Mouse (Mus musculus): Measurements from ENCODE around the gene Fyn.

Fyn gene

DNA sequence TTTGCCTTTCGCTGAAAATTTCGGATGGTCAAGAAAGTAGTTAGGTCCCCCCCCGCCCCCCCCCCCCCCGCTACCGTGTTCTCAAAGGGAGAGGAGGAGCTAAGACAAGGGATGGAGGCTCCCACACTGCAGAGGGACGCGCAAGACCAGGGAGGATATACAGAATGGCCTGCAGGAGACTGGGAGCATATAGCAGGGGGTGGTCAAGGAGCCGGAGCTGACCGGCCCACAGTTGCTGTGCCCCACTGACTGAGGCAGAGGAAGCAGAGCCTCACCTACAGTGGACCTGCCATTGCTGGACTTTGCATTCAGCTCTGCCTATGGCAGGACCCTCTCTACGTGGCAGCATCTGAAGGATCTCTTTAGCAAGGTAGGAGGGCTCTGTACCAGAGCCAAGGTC is 10.6 kb downstream of the Fyn start:
- no peak for DNase-seq (ENCODE audit: low spot score)

DNA sequence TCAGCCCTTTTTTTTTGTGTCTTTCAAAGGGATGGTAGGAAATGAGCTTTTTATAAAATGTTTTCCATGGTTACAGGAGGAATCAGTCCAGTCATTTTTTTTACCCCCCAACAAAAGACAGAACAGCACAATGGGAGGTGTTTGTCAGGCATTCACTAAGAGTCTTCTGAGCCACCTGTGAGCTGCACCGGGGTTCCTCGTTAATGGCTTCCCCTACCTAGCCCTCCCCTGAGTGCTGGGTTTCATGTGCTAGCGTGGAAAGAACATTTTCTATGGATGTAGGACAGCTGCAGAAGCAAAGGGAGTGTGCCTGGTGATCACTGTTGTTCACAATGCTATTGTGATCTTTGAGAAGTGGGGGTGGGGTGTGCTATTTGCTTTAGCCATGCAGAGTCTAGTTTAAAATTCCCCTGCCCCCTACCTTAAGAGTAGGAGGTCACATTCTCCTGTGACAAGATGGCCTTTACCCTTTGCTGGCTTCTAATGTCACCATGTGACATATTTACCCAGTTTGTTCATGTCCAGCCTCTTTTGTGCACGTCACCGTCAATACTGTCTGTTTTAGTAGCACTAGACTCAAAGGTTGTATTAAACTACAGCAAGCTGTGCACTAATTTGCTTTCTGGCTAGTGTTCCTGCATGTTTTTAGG is 11.2 kb downstream of the Fyn start:
- DNase-seq (ENCODE audit: low spot score), result no peak

DNA sequence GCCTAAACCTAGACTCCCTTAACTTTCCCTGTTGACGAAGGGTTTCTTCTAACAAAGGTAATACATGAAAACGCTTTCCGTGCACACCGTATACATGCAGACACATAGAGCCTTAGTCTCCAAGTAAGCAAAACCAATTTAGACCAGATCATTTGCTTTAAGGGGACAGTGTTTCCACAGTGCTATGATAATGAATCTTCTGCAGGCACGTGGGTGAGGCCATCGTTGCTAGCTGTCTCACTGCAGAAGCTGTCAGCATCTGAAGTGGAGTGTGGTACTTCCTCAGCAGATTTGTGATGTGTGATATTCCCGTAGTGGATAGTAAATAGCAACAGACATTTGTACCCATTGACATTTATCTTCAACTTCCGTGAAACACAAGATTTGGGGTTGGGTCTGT is 16.6 kb downstream of the Fyn start:
- DNase-seq (ENCODE audit: low spot score), result no peak

DNA sequence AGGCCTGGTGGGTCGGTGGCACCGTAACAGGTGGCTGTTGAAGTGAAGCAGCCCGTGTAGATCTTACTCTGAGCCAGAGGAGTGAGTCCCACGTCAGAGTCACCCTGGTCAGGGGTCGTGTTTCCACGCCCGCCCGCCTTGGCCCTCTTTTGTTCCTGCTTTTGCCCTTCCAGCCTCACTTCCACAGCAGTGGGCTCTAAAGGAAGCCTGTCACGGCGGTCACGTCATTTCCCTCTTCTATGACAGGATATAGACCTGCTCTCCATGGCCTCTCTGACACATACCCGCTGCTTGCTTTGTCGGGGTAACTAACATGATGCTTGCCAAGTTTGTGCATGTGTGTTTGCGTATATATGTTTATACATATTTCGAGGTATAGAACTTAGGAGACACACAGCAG is 17.5 kb downstream of the Fyn start:
- DNase-seq (ENCODE audit: low spot score), result no peak

DNA sequence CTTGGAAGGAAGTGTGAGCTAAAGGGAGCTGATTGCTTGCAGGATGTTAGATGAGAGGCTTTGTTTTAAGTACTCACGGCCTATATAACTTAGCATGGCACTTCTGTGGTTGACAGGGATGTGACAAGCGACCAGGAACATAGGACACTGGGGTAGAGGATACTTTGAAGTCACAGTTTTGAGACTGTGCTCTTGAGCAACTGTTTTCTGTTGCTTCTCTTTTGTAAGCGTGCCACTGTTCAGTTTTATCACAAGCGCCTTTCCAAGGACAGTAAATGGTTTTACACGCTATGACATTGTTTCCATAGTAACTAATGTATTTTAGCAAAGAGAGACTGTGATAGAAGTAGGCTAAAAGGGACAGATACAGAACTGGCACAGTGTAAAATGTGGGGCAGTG is 18.4 kb downstream of the Fyn start:
- DNase-seq (ENCODE audit: low spot score), result no peak

DNA sequence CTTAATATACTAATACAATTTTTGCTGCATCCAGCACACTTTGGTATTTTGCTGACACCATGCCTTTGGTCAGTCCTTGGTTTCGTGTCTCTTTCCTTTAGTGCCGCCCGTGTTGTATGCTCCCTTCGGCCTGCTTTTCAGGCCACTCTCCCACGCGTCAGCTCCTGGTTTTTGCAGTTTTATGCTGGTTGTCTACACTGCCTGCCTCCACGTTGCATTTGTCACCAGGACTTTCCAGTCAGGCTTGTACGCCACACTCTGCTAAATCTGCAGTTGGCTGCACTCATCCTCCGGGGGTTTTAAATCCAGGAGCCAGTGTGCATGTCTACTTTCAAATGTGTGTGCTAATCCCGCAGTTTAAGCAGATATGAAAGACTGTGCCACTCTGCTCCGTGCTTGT is 18.9 kb downstream of the Fyn start:
- no peak for DNase-seq (ENCODE audit: low spot score)

DNA sequence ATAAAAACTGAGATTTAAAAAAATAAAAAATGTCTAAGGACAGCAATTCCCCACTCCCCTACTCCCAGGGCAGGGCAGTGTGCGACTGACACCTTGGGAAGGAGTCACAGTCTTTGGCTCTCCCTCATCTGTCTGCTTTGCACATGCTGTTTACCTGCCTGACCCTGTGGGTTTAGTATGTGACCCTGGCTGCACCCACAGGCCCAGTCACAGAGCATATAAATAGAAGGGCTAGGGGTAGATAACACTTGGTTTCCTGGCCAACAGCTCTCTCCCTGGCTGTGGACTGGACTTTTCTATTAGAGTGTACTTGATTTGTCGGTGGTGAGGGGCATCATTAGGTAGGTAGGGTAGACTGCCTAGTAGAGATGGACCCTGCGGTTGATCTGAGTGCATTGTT is 19.5 kb downstream of the Fyn start:
- DNase-seq (ENCODE audit: low spot score), result no peak

DNA sequence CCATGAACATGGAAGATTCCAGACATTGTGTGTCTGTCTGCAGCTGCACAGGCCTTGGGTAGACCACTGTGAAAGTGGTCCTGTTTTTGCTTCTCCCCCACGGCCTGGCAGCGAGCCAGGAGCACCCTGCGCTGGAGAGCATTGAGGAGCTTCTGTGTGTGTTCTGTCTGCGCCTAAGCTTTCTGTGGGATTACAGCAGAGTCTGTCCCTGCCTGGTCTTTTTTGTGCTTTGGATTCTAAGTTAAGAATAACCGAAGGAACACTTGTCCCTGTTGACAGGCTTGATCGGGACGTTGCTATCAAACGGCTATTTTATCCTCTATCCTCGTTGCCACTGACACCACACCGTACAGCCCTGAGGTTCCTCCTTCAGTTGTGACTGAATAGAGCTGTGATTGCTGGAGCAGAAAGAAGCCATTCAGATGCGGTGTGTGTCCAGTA is 20.8 kb downstream of the Fyn start:
- DNase-seq (ENCODE audit: low spot score), result no peak

DNA sequence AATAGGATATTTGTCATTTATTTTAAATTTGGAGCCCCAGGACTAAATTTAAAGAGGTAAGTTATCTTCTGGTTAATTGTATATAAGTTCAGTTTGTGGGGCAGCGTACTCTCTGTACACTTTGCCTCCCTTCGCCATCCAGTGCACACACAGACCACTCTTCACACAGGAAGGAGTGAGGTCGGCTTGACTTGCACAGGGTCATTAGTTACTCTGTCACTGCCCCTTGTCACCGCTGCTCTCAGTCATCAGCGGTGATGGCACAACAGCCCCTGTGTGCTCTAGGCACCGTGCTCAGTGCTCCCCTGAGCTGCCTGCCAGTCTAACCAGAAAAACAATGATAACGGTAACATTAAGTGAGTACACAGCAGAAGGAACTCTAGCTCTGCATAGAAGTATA is 21.9 kb downstream of the Fyn start:
- DNase-seq (ENCODE audit: low spot score), result no peak

DNA sequence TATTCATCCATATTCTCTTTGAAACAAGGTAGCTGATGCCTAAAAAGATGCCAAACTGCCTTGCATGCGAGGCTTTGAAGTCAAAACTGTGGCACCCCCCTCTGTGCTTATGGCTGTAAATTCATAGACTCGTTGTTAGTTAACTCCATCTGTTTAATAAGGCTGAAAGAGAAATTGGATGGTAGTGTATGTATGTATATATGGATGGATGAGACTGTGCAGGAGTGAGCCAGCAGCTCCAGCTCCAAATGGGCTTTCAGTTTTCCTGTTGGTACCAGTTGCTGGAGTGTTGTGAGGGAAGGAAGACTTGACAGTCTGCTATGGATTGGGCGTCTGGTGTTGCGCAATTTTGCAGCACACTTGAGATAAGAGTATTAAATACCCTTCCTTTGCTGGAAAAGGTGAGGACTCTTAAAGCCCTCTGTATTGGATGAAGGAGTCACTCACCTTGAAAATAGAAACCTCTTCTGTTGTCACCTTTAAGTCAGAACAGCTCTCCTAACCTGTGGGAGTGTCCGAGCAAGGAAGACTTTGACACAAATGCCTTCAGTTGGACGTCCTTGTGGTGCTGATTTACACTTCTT is 24.3 kb downstream of the Fyn start:
- DNase-seq (ENCODE audit: low spot score), result no peak

DNA sequence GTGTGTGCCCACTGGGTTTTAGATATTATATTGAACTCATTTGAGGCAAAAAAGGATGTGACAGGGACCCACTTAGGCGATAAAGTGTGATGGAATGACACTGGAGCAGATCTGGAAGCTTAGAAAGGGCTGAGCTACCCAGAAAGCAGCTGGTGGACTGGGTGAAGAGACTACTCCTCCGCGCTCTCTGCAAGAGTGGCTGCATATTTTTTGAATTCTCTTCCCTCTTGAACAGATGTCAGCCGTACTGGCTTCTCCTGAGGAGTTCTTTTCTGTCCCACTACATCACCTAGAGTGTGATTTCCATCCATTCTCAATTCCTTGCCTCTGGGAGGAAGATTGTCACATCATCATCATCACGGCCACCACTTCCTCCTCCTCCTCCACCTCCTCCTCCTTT is 26.9 kb downstream of the Fyn start:
- DNase-seq (ENCODE audit: low spot score), result no peak

DNA sequence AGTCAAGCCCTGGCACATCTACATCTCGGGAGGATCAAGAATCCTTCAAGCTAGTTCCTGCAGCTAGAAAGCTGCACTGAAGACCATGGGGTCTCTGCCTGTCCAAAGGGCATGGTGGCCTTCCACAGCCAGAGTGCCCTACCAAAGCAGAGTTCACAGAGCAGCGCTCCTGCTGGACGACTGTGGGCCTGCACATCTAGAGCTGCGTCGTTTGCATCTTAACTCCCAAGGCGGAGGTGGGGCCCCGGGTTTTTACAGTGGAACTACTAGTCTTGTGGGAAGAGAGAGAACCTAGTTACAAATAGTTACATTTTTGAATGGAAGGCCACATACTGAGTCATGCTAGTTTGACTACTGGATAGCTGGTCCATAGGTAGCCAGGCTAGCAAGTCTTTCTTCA is 30.3 kb downstream of the Fyn start:
- no peak for DNase-seq (ENCODE audit: low spot score)

DNA sequence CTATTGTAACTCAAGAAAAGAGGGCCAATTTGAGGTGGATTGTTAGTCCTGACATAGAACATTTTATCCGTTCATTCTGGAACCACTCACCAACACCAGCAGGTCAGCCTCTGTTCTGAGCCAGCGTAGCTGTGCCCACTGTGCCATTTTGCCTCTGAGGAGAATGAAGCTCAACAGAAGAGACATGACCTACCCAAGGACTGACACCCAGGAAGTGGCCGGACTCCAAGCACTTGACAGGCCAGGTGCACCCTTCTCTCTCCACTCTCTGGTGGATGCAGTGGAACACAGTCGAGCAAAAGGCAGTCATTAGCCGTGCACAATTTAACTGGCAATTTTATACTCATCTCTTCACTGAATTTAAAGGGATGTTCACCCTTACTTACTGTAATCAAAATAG is 31.5 kb downstream of the Fyn start:
- DNase-seq (ENCODE audit: low spot score), result no peak

DNA sequence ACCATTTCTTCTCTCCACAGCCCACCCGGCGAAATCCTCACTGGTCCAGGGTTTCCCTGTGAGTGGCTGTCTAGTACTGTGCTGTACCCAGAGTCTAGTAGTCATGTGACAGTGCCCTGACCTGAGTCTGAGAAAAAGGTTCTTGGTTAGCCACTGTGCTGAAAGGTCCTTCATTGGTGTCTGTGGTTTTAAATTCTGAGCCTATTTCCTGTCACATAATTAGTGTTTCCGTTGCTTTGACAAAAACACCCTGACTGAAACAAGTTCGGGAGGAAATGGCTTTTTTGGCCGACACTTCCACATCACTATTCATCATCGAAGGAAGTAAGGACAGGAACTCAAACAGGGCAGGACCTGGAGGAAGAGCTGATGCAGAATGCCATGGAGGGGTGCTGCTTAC is 33.8 kb downstream of the Fyn start:
- no peak for DNase-seq (ENCODE audit: low spot score)

DNA sequence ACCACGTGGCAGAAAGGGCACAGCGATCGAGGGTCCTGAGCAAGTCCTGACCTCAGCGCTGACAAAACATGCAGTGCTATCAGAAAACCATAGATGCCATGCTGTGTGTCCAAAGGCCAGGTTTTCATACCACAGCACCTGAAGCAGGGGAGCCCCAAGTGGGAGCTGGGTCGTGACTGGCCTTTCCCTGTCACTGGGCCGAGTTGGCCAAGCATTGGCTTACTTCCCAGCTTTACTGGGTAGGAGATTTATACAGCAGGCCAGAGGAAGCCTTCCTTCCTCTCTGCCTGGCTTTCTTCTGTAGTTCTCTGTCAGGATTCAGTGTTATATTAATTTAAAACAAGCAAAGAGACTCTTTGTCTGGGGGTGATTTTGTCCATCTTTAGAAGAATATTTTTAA is 35.1 kb downstream of the Fyn start:
- no peak for DNase-seq (ENCODE audit: low spot score)

DNA sequence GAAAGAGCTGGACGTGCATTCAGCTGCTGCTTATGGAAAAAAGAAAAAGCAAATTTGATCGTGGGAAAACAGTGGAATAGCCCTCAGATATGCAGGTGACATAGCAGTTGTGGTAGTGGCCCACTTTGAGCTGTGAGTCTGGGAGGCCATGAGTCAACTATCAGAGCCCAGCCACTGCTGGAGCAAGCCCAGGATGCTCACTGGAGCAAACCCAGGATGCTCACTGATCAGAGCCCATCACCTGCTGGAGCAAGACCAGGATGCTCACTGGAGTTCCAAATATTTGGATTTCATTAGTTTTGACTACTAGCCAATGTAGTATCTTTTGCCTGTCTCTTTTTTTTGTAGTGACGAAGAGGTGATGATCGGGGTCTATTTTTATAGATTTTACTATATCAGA is 35.5 kb downstream of the Fyn start:
- no peak for DNase-seq (ENCODE audit: low spot score)

DNA sequence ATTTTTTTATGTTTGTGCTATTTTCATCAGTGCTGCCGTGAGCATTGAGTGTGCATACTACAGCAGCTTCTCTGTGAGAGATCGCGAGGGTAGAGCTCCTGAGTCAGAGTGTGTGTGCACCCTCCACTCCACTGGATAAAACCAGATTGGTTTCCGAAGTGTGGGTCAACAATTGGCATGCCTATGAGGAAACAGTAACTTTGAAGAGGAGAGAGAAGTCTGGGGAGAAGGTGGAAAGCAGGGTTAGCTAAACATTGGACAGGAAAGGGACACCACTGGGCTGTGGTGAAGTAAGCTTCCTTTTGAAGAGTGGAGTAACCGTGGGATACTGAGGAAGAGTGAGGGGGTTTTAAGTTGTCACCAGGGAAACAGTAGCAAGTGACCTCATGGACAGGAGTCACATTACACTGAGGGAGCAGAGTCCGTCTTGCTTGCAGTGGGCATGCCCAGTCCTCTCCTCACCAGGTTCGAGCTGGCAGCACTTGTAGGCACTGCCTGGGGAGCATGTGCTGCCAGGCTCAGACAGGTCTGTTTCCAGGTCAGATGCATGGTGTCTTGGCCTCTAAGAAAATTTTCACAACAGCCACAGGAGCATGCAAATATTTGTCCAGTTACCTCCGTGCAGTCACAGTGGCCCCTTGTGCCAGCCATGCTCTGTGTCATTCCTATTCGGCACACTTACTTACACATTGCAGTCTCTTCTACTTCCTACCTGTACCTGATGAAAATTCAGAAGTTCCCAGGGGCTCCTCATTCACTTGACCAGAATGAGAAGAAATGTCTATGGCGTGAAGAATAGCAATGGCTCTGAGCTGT is 37.5 kb downstream of the Fyn start:
- no peak for DNase-seq (ENCODE audit: low spot score)

DNA sequence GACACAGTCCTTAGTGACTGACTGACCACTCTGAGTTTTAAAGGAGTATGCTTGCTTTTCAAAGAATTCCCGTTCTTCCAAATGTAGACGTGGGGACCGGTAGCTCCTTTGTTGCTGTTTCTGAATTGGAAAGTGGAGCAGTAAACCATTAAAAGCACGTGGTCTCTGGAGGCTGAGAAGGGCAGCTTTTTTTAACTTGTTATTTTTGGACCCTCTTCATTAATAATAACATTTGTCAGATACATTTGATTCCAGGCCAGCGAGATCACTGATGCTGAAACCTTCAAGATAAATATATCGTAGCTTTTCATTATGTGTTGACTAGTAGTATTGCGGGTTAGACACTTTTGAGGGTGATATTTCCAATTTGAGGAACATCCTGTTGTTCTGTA is 38.1 kb downstream of the Fyn start:
- no peak for DNase-seq (ENCODE audit: low spot score)

DNA sequence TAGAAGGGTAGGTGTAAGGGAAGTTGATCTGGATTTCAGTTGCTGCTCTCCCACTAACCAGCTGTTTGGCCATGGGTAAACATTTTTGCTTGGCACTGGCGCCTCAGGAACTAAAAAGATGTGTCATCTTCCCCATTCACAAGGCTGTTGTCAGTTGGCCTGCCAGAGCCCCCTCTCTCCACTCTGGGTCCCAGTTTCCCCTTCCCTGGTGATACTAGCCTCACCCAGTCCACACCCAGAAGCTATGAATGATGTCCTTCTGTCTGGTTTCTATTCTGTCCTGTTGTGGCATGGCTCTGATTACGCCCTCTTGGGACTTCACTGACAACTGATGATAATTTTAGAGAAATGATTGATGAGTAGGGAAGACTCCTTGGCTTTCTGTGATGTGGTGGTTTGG is 38.9 kb downstream of the Fyn start:
- DNase-seq (ENCODE audit: low spot score), result no peak

DNA sequence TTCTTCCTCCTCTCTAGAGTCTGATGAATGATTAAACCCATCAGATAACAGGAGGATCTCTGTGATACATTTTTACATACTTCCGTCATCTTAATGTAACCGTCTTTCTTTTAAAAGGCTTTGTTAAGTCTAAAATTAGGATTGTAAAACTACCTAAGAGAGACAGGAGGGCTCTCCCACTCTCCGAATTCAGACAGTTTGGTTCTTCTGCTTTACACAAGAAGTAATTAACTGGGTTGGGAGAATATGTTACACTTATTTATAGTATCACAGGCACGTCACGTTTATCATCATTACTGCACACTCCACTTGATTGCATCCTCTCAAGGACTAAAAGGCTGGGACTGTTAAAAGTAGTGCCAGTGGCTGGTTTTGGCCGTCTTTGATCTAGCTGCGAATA is 40.9 kb downstream of the Fyn start:
- DNase-seq (ENCODE audit: low spot score), result no peak

DNA sequence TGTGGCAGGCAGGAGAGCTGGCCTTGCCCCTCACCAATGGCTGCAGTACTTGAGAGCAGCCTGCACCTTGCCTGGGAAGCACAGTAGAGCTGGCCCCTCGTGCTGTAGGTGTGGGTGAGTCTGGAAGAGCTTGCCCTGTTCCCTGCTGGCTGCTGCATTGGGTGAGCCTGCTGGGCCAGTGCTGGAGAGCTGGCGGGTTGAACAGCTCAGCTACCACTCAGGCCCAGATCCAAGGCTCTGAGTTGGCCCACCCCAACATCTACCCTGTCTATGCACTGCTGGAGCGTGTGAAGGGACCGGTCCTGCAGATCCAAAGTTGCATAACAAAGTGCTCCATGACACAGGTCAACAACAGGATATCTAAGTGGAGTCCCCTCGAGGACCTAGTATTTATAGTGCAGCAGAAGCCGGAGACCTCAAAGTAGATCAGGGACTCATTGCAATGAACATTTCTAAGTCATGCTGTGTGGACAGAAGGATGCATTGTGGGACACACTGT is 41.5 kb downstream of the Fyn start:
- no peak for DNase-seq (ENCODE audit: low spot score)

DNA sequence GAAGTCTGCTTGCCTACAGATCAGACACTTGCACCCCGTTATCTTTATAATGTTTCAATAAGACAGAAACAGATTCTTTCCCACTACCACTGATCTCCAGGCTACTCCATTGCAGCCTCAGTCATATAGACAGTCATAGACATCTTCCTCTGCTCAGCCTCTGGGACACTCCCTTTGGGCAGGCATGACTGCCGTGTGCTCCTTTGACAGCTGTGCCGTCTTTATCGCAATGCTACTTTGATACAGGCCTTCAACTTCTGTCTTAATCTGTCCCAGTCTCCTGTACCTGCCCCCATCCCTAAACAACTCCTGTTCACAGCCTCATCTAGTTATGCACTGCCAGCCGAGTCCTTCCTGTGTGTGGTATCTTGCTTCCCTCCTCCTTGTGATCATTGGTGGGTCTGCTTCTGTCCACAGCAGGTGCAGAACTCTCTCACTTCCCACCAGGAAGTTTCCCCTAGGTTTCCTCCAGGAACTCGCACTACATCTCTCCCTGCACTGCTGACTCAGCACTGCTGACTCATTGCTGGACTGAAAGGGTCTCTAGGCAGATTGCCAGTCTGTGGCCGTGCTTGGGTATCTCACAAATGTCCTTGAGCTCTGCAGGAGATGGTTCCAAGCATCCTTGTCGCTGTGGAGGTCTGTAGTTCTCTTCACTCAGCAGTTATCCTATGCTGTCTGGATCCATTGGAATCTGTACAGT is 43.4 kb downstream of the Fyn start:
- DNase-seq (ENCODE audit: low spot score), result no peak

Measured in urinary bladder, postnatal 14 days (tissue).